Mouse (Mus musculus) testis, adult 2 months (tissue): ENCODE data around the gene Ldb2. TPM values are rescaled to one million over a fixed set of nuclear protein-coding genes. Genes with fewer than 3 reads are reported as not detected.

ENCODE experiments used
- H3K27ac ChIP-seq: fragments of 200-500 bp; 2 replicates; pipeline ENCODE4 v1.5.1; 2012; ENCODE audit warnings: low read depth, low read length; ENCODE audit not compliant: control insufficient read depth, insufficient read depth
- H3K27me3 ChIP-seq: fragments of 200-500 bp; 2 replicates; pipeline ENCODE4 v1.6.1; 2012; ENCODE audit warnings: mild to moderate bottlenecking, low read length, moderate library complexity; ENCODE audit not compliant: control insufficient read depth, insufficient read depth
- H3K36me3 ChIP-seq: fragments of 200-500 bp; 2 replicates; pipeline ENCODE4 v1.6.1; 2012; ENCODE audit warnings: mild to moderate bottlenecking, low read length; ENCODE audit not compliant: control insufficient read depth, insufficient read depth
- H3K4me1 ChIP-seq: fragments of 200-500 bp; 2 replicates; pipeline ENCODE4 v1.6.1; 2012; ENCODE audit warnings: low read length; ENCODE audit not compliant: control insufficient read depth, insufficient read depth
- H3K4me3 ChIP-seq: fragments of 200-500 bp; 2 replicates; pipeline ENCODE4 v1.5.1; 2012; ENCODE audit warnings: low read depth, mild to moderate bottlenecking, low read length, moderate library complexity, mixed read lengths; ENCODE audit not compliant: control insufficient read depth
- CTCF ChIP-seq: fragments of 200-500 bp; IDR thresholded peaks from 2 replicates; pipeline ENCODE4 v1.5.1; 2012; ENCODE audit warnings: low read depth, mild to moderate bottlenecking, inconsistent platforms, low read length, moderate library complexity; ENCODE audit not compliant: control insufficient read depth, insufficient read depth, insufficient replicate concordance
- POLR2A ChIP-seq: fragments of 200-500 bp; IDR thresholded peaks from 2 replicates; pipeline ENCODE4 v1.6.1; 2012; ENCODE audit warnings: low read depth, mild to moderate bottlenecking, inconsistent platforms, low read length, moderate library complexity; ENCODE audit not compliant: control insufficient read depth
- polyA plus RNA-seq: library from polyadenylated mRNA; depleted of rRNA; stranded (reverse); fragments of >200 nt; gene quantifications from 2 replicates; pipeline ENCODE4 v1.2.3, GENCODE M21; 2012; rRNA removed

The Ldb2 gene
- polyA plus RNA-seq = 0.99 and 2.1 TPM in 2 replicates

DNA sequence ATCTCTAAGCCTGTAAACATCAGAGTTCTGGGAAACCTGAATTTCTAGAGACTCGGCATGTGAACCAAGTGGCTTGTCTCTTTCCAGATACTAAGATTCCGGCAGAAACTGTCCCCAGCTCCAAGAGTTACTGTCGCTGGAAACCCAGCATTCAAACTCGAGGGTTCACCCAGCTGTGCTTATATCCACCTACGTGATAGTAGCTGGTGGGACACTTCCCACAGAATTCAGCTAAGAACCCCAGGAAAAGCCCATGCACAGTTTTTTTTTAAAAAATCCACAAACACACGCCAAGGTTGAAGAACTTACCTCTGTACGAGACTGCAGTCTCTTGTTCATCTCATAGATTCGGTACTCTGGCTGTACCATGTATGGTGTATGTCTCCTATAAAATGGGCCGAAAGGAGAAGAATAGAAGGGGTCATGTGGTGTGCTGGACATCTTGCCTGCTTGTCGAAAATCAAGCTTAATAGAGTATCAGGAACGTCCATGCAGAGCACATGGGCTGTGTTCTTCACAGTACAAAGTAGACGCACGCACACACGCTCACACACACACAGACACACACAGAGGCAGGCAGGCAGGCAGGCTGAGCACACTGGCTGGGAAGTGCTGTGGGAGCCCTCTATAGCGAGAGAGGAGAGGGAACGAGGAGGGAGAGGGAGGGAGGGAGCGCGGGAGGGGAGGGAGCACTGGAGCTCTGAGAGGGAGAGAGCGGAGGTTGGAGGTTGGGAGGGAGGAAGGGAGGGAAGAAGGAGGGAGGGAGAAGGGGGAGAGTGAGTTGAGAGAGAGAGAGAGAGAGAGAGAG lies at the start of gene Ldb2:
TSS of gene Ldb2 (minus strand) at position 628 of the 808 bp plus-strand sequence.
- Histone ChIP-seq H3K4me1 (peaks cover 2% of the 10 kb centered on the region; the same call in 1 of the 2 replicates), H3K36me3 (no peaks in the 10 kb centered on the region), H3K4me3 (peak within 1 kb of the TSS; percentile 76), H3K27me3 (no peaks in the 10 kb centered on the region), H3K27ac (no peak within 1 kb of the TSS)
- TF ChIP-seq POLR2A = no peak
- TF ChIP-seq CTCF = no peak

- Histone ChIP-seq H3K27me3 (no peaks in the 10 kb centered on the region), H3K36me3 (no peaks in the 10 kb centered on the region), H3K4me1 (no peaks in the 10 kb centered on the region), H3K4me3 (no peak overlapping the region), H3K27ac (no peak overlapping the region)
- TF ChIP-seq POLR2A = no peak
- peak; percentile 69; the same call in 1 of the 2 replicates for TF ChIP-seq CTCF
These were observed 31.8 kb upstream of the Ldb2 start for GRCm38 (mm10) chr5:44831287-44831686.

GRCm38 (mm10) chr5:44815506-44815905 lies 16.0 kb upstream of the Ldb2 start:
- TF ChIP-seq POLR2A (no peak), CTCF (no peak)
- no peaks in the 10 kb centered on the region for H3K36me3 ChIP-seq
- H3K4me1 ChIP-seq = no peaks in the 10 kb centered on the region

GRCm38 (mm10) chr5:44805960-44806359 lies 6.5 kb upstream of the Ldb2 start:
- Histone ChIP-seq H3K4me1 (no peaks in the 10 kb centered on the region), H3K36me3 (no peaks in the 10 kb centered on the region), H3K27ac (no peak overlapping the region), H3K4me3 (no peak overlapping the region), H3K27me3 (no peaks in the 10 kb centered on the region)
- TF ChIP-seq POLR2A (no peak), CTCF (no peak)

More at GRCm38 (mm10) chr5:44815506-44815905, 16.0 kb upstream of the Ldb2 start:
- H3K27me3 ChIP-seq = no peaks in the 10 kb centered on the region
- H3K27ac ChIP-seq = no peak overlapping the region
- H3K4me3 ChIP-seq = no peak overlapping the region

GRCm38 (mm10) chr5:44801100-44801499 lies 1.6 kb upstream of the Ldb2 start:
- TF ChIP-seq CTCF (no peak), POLR2A (no peak)
- H3K36me3 ChIP-seq = no peaks in the 10 kb centered on the region
- H3K27ac ChIP-seq = no peak overlapping the region
- no peaks in the 10 kb centered on the region for H3K27me3 ChIP-seq
- H3K4me1 ChIP-seq = peaks cover 2% of the 10 kb centered on the region; the same call in 1 of the 2 replicates
- H3K4me3 ChIP-seq = no peak overlapping the region

GRCm38 (mm10) chr5:44799861-44800260 lies 381 bp upstream of the Ldb2 start:
- no peaks in the 10 kb centered on the region for H3K27me3 ChIP-seq
- peaks cover 2% of the 10 kb centered on the region; the same call in 1 of the 2 replicates for H3K4me1 ChIP-seq
- no peak overlapping the region for H3K27ac ChIP-seq
- H3K36me3 ChIP-seq = no peaks in the 10 kb centered on the region
- TF ChIP-seq CTCF (no peak), POLR2A (no peak)
- H3K4me3 ChIP-seq = no peak overlapping the region

- H3K27me3 ChIP-seq = no peaks in the 10 kb centered on the region
- H3K4me1 ChIP-seq = peaks cover 2% of the 10 kb centered on the region; the same call in 1 of the 2 replicates
- H3K36me3 ChIP-seq = no peaks in the 10 kb centered on the region
- H3K27ac ChIP-seq = no peak overlapping the region
- H3K4me3 ChIP-seq = peak overlapping the region; percentile 14
- no peak for TF ChIP-seq POLR2A
- TF ChIP-seq CTCF = no peak
These were observed 987 bp downstream of the Ldb2 start for GRCm38 (mm10) chr5:44798493-44798892.

DNA sequence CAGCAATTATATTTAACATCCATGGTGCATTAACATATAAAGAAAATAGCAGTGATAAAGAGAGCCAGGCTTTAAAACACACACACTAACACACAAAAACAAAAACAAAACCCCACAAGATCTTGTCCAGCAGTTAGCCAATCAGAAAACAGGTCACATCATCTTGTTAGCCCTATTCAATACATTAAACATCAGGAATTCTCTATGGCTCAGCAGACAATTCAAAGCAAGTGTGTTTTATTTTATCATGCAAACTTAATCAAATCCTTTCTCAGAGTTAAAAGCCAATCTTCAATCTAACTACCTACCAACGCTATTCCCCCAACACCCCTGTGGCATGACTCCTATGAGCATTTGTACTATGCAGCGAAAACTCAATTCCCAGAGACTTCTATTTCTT lies 1.4 kb downstream of the Ldb2 start:
- Histone ChIP-seq H3K4me1 (peaks cover 2% of the 10 kb centered on the region; the same call in 1 of the 2 replicates), H3K27ac (no peak overlapping the region), H3K27me3 (no peaks in the 10 kb centered on the region), H3K4me3 (no peak overlapping the region), H3K36me3 (no peaks in the 10 kb centered on the region)
- TF ChIP-seq CTCF (no peak), POLR2A (no peak)
